Mouse (Mus musculus) mature B cell (primary cell): Measurements from ENCODE around the gene D11Wsu47e.
"Not testable (repeated sequence)": the region's sequence is repeated elsewhere in the genome, so short reads cannot be mapped to it uniquely, and the experiment has no call there.

Experiments
- in situ Hi-C: fragments of 300-500 bp; cut with MboI; formaldehyde crosslinking; loops from 2 replicates; pipeline ENCODE4 v1.14.3; 2019

The D11Wsu47e gene

DNA sequence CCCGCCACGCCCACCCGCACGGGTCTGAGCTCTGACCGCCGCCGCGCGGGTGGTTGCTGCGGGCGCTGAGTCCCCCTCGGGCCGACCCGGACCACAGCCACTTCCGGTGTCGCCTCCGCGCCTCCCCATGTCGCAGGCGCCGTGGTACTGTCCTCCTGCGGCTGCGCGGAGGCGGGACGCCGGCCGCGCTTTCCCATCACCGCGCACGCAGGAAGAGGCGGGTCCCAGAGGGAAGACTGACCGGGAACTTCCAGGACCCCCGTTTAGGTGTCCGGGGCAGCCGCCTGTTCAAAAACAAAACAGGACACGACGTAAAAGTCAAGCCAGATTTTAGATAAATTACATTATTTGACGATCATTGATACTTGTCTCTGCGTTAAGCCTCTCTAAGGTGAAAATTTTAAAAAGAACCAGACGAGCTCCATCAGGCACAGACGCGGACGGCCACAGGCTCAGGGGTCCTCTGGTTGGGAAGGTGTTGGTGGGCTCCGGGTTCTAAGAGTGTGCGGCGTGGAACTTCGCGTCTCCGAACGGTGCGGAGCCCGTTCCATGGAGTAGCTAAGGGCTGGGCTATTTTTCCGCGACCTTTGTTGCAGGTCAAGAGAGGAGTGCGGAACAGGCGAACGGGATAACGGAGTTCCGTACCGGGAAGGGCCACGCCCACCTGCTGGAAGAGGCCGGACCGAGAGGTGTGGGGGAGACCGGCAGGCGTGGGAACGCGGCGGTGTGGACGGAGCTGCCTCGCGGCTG, at the start of gene D11Wsu47e, which contains the start of gene Fam104a:
TSS of gene D11Wsu47e (plus strand) at position 456 of the 750 bp plus-strand sequence.
TSS of gene Fam104a (minus strand) at position 199 of the 750 bp plus-strand sequence.
- in situ Hi-C loops = no loop called here

DNA sequence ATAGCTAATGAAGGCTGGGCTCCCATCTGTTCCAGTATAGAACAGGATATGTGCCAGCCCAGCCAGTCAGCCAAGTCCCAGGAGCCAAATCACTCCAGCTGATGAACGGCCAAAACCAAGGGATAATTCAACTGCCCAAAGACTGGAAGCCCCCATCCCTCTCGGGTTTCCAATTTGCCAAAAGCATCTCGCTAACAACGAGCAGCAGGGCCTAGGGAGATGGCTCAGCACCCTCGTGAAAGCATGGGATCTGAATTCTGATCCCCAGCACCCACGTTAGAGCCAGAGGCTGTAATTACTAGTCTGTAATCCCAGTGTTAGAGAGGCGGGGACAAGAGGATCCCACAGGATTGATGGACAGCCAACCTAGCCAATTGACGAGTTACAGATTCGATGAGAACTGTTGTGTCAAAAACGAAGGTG, 49.5 kb upstream of the D11Wsu47e start:
- in situ Hi-C loops = no loop called here

DNA sequence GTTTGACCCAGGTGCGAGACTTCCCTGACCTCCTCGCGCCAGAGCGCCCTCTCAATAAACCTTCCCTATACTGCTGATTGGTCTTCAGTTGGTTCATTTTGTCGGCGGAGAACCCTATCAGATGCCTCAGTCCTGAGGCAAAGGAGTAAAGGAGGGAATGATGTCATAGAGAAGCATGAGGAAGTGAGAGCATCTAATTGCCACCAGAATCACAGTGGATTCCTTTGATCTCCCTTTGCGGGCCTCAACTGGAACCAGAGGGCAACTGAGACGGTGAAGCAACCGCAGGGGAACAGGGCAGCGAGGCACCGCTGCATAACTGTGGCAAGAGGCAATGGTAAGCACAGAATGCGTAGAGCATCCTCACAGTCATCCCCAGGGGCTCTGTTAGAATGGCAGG, 45.5 kb upstream of the D11Wsu47e start:
- in situ Hi-C loops = no loop called here

- in situ Hi-C loops = no loop called here
Observed at GRCm38 (mm10) chr11:113645181-113645580, 39.0 kb upstream of the D11Wsu47e start.

DNA sequence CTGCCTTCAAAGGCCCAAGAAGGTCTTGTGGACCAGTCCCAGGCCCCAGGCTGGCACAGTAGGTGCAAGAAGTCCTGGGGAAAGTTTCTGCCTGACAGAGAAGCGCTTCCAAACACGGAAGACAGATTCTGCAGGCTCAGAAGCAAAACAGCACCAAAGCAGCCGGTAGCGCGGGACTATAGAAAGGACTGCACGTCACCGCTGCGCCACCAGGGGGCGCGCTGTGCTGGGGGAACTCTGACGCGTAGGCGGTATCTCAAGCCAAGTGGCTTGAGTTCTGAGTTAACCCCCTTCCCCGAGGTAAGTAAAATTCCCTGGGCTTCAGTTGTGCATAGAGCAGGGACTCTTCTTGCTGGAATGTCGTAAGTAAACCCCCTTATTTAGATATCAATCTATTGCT, 36.1 kb upstream of the D11Wsu47e start:
- in situ Hi-C loops = no loop called here

GRCm38 (mm10) chr11:113648690-113649352, 35.4 kb upstream of the D11Wsu47e start, which contains the start of gene Cog1:
Gene Cog1 (plus strand): TSS chr11:113649169.
- in situ Hi-C loops = no loop called here

DNA sequence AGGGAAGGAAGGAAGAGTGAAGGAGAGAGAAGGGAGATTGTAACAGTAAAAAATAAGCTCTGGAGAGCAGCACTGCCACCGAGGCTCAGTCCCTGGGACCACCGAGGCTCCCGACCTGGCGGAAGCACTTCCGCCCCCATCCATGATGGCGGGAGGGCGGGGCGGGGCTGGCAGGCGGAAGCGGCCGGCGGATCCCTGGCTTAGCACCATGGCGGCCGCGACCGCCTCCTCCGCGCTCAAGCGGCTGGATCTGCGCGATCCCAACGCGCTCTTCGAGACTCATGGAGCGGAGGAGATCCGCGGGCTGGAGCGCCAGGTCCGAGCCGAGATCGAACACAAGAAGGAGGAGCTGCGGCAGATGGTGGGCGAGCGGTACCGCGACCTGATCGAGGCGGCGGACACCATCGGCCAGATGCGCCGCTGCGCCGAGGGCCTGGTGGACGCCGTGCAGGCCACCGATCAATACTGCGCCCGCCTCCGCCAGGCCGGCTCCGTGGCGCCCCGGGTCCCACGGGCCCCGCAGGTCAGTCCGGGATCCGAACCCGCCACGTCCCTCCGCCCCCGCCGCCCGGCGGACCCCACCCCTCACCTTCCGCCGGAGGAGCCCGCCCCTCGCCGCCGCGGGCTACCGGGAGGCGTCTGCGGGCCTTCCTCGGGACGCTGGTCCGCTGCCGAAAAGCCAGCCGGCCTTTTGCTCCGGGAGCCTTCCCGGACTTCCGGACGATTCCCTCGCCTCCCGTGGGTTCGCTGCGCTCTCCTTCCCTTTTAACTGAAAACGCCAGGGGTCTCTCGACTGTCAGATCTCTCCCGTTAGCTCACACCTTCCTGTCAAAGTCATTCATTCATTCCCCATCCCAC, 34.6 kb upstream of the D11Wsu47e start, which contains the start of gene Slc39a11:
TSS of gene Slc39a11 (minus strand) at position 727 of the 858 bp plus-strand sequence.
- in situ Hi-C loops = no loop called here

DNA sequence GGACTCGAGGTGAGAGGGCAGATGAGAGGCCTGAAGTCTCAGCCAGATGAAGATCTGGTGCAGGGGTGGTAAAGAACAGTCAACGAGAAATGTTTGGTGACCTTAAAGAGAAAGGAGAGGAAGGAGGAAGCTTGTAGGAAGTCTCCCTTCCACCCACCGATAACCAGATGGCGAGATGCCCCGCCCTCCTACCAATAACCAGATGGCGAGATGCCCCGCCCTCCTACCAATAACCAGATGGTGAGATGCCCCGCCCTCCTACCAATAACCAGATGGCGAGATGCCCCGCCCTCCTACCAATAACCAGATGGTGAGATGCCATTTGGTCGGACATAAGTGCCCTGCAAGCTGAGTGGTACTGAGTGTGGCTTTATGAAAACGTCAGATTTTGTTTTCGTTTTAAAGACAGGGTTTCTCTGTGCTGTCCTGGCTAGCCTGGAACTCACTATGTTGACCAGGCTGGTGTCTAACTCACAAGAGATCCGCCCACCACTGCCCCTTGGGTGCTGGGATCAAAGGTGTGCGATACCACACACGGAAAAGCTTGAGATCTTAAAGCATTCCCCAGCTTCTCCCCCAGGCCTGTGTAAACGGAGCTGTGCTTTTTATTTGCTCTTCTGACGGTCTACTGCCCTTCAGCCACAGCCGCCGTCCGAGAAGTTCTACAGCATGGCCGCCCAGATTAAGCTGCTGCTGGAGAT, 32.9 kb upstream of the D11Wsu47e start:
- in situ Hi-C loops = no loop called here

GRCm38 (mm10) chr11:113651907-113652273, 32.3 kb upstream of the D11Wsu47e start:
- in situ Hi-C loops = no loop called here

- in situ Hi-C loops = no loop called here
Observed at GRCm38 (mm10) chr11:113652516-113652915, 31.7 kb upstream of the D11Wsu47e start.

DNA sequence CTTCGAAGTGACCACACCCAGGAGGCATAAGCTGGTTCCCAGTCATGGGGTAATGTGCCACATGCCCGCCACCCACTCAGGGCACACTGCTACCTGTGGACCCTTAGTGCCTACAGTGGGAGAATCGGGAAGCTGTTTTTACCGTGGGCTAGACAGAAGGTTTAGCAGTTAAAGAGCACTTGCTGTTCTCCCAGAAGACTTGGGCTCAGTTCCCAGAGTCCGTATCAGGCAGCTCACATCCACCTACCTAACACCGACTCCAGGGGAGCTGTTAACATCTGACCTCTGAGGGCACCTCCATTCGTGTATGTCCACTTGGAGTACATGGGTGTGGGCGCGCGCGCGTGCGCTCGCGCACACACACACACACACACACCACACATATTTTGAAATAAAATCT, 30.1 kb upstream of the D11Wsu47e start:
- in situ Hi-C loops = no loop called here

- in situ Hi-C loops = no loop called here
Observed at GRCm38 (mm10) chr11:113654561-113655270, 29.5 kb upstream of the D11Wsu47e start.

GRCm38 (mm10) chr11:113656511-113656932, 27.7 kb upstream of the D11Wsu47e start:
- in situ Hi-C loops = no loop called here

DNA sequence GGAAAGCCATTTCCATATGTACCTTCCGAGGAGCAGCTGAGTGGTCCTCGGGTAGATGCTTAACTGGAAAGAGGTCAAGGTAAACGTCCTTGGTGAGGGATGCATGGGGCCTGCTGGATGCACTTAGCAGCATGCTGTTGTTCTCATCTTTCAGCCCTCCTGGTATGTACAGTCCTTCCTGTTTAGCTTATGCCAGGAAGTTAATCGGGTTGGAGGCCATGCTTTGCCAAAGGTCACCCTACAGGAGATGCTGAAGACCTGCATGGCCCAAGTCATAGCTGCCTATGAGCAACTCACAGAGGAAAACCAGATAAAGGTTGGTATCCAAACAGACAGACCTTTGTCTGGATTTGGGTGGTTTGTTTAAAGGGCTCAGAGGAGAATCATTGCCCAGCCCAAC, 27.0 kb upstream of the D11Wsu47e start:
- in situ Hi-C loops = no loop called here

GRCm38 (mm10) chr11:113658319-113658718, 25.9 kb upstream of the D11Wsu47e start:
- in situ Hi-C loops = no loop called here

DNA sequence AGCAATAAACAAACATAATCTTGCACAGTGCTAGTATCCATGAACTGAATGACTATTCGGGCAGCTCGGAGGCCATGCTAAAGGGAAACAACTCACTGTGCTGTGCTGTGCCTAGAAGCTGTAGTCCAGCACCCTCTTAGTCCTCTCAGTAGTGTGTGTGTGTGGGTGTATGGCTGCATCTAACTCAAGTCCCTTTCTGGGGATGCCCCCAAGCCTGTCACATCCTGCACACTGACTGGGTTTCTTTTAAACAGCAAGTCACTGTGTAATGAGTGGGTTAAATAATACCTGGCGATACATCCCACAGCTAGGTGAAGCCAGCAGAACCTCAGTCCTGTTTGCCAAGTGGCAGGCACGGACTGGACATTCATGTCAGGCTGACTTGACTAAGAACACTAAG, 25.4 kb upstream of the D11Wsu47e start:
- in situ Hi-C loops = no loop called here

DNA sequence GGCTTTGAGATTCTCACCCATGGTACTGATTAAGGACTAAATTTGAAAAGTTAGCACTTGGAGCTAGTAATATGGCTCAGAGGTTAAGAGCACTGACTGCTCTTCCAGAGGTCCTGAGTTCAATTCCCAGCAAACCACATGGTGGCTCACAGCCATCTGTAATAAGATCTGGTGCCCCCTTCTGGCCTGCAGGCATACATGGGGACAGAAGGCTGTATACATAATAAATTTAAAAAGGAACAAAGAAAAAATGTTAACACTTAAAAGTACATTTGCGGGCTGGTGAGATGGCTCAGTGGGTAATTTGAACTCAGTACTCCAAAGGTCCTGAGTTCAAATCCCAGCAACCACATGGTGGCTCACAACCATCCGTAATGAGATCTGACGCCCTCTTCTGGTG, 24.0 kb upstream of the D11Wsu47e start:
- in situ Hi-C loops = not testable (repeated sequence)

GRCm38 (mm10) chr11:113660940-113661339, 23.3 kb upstream of the D11Wsu47e start:
- in situ Hi-C loops = no loop called here

GRCm38 (mm10) chr11:113661835-113662351, 22.3 kb upstream of the D11Wsu47e start:
- in situ Hi-C loops = no loop called here

- in situ Hi-C loops = no loop called here
Observed at GRCm38 (mm10) chr11:113664279-113664678, 19.9 kb upstream of the D11Wsu47e start.

- in situ Hi-C loops = no loop called here
Observed at GRCm38 (mm10) chr11:113666205-113666604, 18.0 kb upstream of the D11Wsu47e start.
